In genomic region chr19:10304810-10305544, GRCm38 (mm10) we compare ENCODE assay signal across 8 mouse cellular contexts. TPM values are rescaled to one million over a fixed set of nuclear protein-coding genes. Genes with fewer than 3 reads are reported as not detected.
A peak's percentile ranks its signal among the peaks of the same experiment; 100 is the strongest.
DNase-seq lines count a peak whose midpoint lies in the region; ATAC-seq and TF ChIP-seq lines count a peak whose summit lies in the region.

TSS of gene Dagla (minus strand) at chr19:10304877.

- peak; percentile 91 for ATAC-seq in forebrain, embryonic 12.5 days (ENCODE audit: low FRiP score)
- peak; percentile 85 for ATAC-seq in heart, postnatal 0 days (ENCODE audit: insufficient read depth, low read depth)
- peak; percentile 73 for ATAC-seq in lung, embryonic 15.5 days (ENCODE audit: borderline replicate concordance, extremely low read depth, low FRiP score, low TSS enrichment)

- TF ChIP-seq EP300 in heart, postnatal 0 days (IDR thresholded peaks at IDR 0.05; ENCODE audit: low read depth), result no peak

- TF ChIP-seq POLR2A in olfactory bulb, adult 2 months (IDR thresholded peaks at IDR 0.05; ENCODE audit: insufficient read depth, low read depth, low read length), result peak; percentile 66
- TF ChIP-seq POLR2A in thymus, adult 2 months (IDR thresholded peaks at IDR 0.05; ENCODE audit: control insufficient read depth, extremely low read depth, insufficient read depth, low read length, poor library complexity), result no peak

- H3K9ac ChIP-seq in forebrain, embryonic 12.5 days, result peak within 1 kb of the TSS; percentile 82
- peak within 1 kb of the TSS; percentile 50 for H3K9ac ChIP-seq in heart, postnatal 0 days (replicated peaks; ENCODE audit: low read depth, low read length)
- H3K9ac ChIP-seq in lung, embryonic 15.5 days, result peak within 1 kb of the TSS; percentile 80

- DNase-seq in heart, postnatal 0 days (ENCODE audit: low spot score), result no peak
- DNase-seq in layer of hippocampus, adult 18-20 months (ENCODE audit: low spot score in 2 of 2), result peak; percentile 78 to 89
- peak; percentile 41 for DNase-seq in thymus, adult 2 months

- no peak for TF ChIP-seq CTCF in E14TG2a.4 (conservative IDR thresholded peaks at IDR 0.05; ENCODE audit: low read length)
- TF ChIP-seq CTCF in heart, postnatal 0 days (IDR thresholded peaks at IDR 0.05; ENCODE audit: low read depth), result peak; percentile 81
- peak; percentile 98 for TF ChIP-seq CTCF in olfactory bulb, adult 2 months (IDR thresholded peaks at IDR 0.05; ENCODE audit: insufficient read depth, low read depth, low read length)
- peak; percentile 93 for TF ChIP-seq CTCF in thymus, adult 2 months (IDR thresholded peaks at IDR 0.05; ENCODE audit: borderline replicate concordance, control insufficient read depth, extremely low read depth, insufficient read depth, low read length, poor library complexity)

- H3K27me3 ChIP-seq in E14TG2a.4 (ENCODE audit: insufficient read depth, low read length), result peaks cover 72% of the 10 kb centered on the region
- peaks cover 34% of the 10 kb centered on the region for H3K27me3 ChIP-seq in forebrain, embryonic 12.5 days
- H3K27me3 ChIP-seq in heart, postnatal 0 days (ENCODE audit: control insufficient read depth, insufficient read depth, low read length), result peaks cover 35% of the 10 kb centered on the region
- no peaks in the 10 kb centered on the region; the same call in 1 of the 2 replicates for H3K27me3 ChIP-seq in lung, embryonic 15.5 days
- no peaks in the 10 kb centered on the region; the same call in 1 of the 2 replicates for H3K27me3 ChIP-seq in thymus, adult 2 months (ENCODE audit: control insufficient read depth, insufficient read depth, low read length)

- H3K4me3 ChIP-seq in E14TG2a.4 (replicated peaks; ENCODE audit: low read length), result peak within 1 kb of the TSS; percentile 86
- peak within 1 kb of the TSS; percentile 72 for H3K4me3 ChIP-seq in brown adipose tissue, adult 24 weeks (ENCODE audit: insufficient read depth, low read depth, low read length)
- peak within 1 kb of the TSS; percentile 82 for H3K4me3 ChIP-seq in forebrain, embryonic 12.5 days (replicated peaks)
- H3K4me3 ChIP-seq in heart, postnatal 0 days (ENCODE audit: low read depth, low read length), result peak within 1 kb of the TSS; percentile 66
- H3K4me3 ChIP-seq in lung, embryonic 15.5 days, result peak within 1 kb of the TSS; percentile 87
- H3K4me3 ChIP-seq in olfactory bulb, adult 2 months (ENCODE audit: insufficient read depth, low read depth, low read length), result peak within 1 kb of the TSS; percentile 78
- H3K4me3 ChIP-seq in thymus, adult 2 months (ENCODE audit: control insufficient read depth, insufficient read depth, low read length), result peak within 1 kb of the TSS; percentile 12; the same call in 1 of the 2 replicates

- peak within 1 kb of the TSS; percentile 98 for H3K4me2 ChIP-seq in forebrain, embryonic 12.5 days
- H3K4me2 ChIP-seq in heart, postnatal 0 days (ENCODE audit: low read depth, low read length), result peak within 1 kb of the TSS; percentile 87
- peak within 1 kb of the TSS; percentile 95 for H3K4me2 ChIP-seq in lung, embryonic 15.5 days

- WGBS in forebrain, embryonic 12.5 days, result 9% methylated on average over 56 of the region's 56 CpGs
- WGBS in heart, postnatal 0 days, result 6% methylated on average over 52 of the region's 56 CpGs
- WGBS in lung, embryonic 15.5 days, result 6% methylated on average over 56 of the region's 56 CpGs
- 4% methylated on average over 56 of the region's 56 CpGs for WGBS in olfactory bulb, adult 2 months
- 9% methylated on average over 55 of the region's 56 CpGs for WGBS in thymus, adult 2 months

- H3K4me1 ChIP-seq in E14TG2a.4 (replicated peaks; ENCODE audit: low read depth, low read length), result peaks cover 24% of the 10 kb centered on the region
- peaks cover 8% of the 10 kb centered on the region for H3K4me1 ChIP-seq in brown adipose tissue, adult 24 weeks (ENCODE audit: control insufficient read depth, insufficient read depth, insufficient read length, low read length)
- H3K4me1 ChIP-seq in forebrain, embryonic 12.5 days, result peaks cover 11% of the 10 kb centered on the region
- 0 out of 2 replicates have a peak, but pooled peaks cover 4% of the 10 kb centered on the region for H3K4me1 ChIP-seq in heart, postnatal 0 days (ENCODE audit: control insufficient read depth, insufficient read depth)
- H3K4me1 ChIP-seq in lung, embryonic 15.5 days, result peaks cover 44% of the 10 kb centered on the region
- peaks cover 52% of the 10 kb centered on the region for H3K4me1 ChIP-seq in olfactory bulb, adult 2 months (ENCODE audit: control insufficient read depth, insufficient read depth, low read length)
- peaks cover 6% of the 10 kb centered on the region; the same call in 1 of the 2 replicates for H3K4me1 ChIP-seq in thymus, adult 2 months (replicated peaks; ENCODE audit: control insufficient read depth, insufficient read depth, low read length)

- H3K36me3 ChIP-seq in E14TG2a.4 (ENCODE audit: insufficient read depth, low read length), result no peaks in the 10 kb centered on the region
- H3K36me3 ChIP-seq in forebrain, embryonic 12.5 days (replicated peaks), result no peaks in the 10 kb centered on the region
- no peaks in the 10 kb centered on the region for H3K36me3 ChIP-seq in heart, postnatal 0 days (replicated peaks; ENCODE audit: control insufficient read depth, insufficient read depth, low read length)
- H3K36me3 ChIP-seq in lung, embryonic 15.5 days, result no peaks in the 10 kb centered on the region
- no peaks in the 10 kb centered on the region for H3K36me3 ChIP-seq in thymus, adult 2 months (ENCODE audit: control insufficient read depth, insufficient read depth, low read length)

- peak within 1 kb of the TSS; percentile 80 for H3K27ac ChIP-seq in brown adipose tissue, adult 24 weeks (replicated peaks; ENCODE audit: low read depth, low read length)
- H3K27ac ChIP-seq in forebrain, embryonic 12.5 days, result 0 out of 2 replicates have a peak within 1 kb of the TSS, but pooled peaks have one; percentile 36
- H3K27ac ChIP-seq in heart, postnatal 0 days (ENCODE audit: low read depth), result no peak within 1 kb of the TSS
- H3K27ac ChIP-seq in lung, embryonic 15.5 days, result no peak within 1 kb of the TSS
- H3K27ac ChIP-seq in olfactory bulb, adult 2 months (ENCODE audit: insufficient read depth, low read depth, low read length), result peak within 1 kb of the TSS; percentile 13; the same call in 1 of the 2 replicates
- no peak within 1 kb of the TSS for H3K27ac ChIP-seq in thymus, adult 2 months (ENCODE audit: control insufficient read depth, insufficient read depth, low read length)

- H3K9me3 ChIP-seq in E14TG2a.4 (ENCODE audit: low read length), result no peaks in the 10 kb centered on the region
- H3K9me3 ChIP-seq in forebrain, embryonic 12.5 days, result no peaks in the 10 kb centered on the region
- no peaks in the 10 kb centered on the region for H3K9me3 ChIP-seq in heart, postnatal 0 days (replicated peaks; ENCODE audit: control insufficient read depth, low read length)
- H3K9me3 ChIP-seq in lung, embryonic 15.5 days, result no peaks in the 10 kb centered on the region

RNA-seq across cellular contexts. Expression of gene Dagla, which starts in this region (rescaled TPM):
- 11.9 and 14.2 TPM in 2 replicates for polyA plus RNA-seq in brown adipose tissue, adult 24 weeks (2012; ENCODE audit: insufficient read depth, insufficient read length, missing spikeins)
- polyA plus RNA-seq in forebrain, embryonic 12.5 days (2016; fragmentation: Nextera tagmentation; extraction: Ambion mirVana), result 3.6 TPM in 2 replicates
- 0.92 and 1.4 TPM in 2 replicates for total RNA-seq in heart, postnatal 0 days (2014; rRNA removed; ENCODE audit: low replicate concordance)
- polyA plus RNA-seq in heart, postnatal 0 days (2015; fragmentation: Nextera tagmentation; extraction: Ambion mirVana), result 0.52 and 0.60 TPM in 2 replicates
- total RNA-seq in layer of hippocampus, adult 18-20 months (2021), result 100 to 1,000 TPM; 107 to 118 TPM
- polyA plus RNA-seq in lung, embryonic 15.5 days (2015; fragmentation: Nextera tagmentation; extraction: Ambion mirVana), result 3.1 and 3.2 TPM in 2 replicates
- not detected in 2 replicates for polyA plus RNA-seq in olfactory bulb, adult 2 months (2012; ENCODE audit: insufficient read depth, insufficient read length, low replicate concordance, missing spikeins)
- 3.0 and 3.2 TPM in 2 replicates for polyA plus RNA-seq in thymus, adult 2 months (2012; rRNA removed)

Comparison
In these comparisons a context has a peak if more than half of its experiments do, and no peak if none do; other contexts are left out.
1. RNA of gene Dagla (total RNA-seq): 107 to 118 TPM in layer of hippocampus, adult 18-20 months; 0.92 to 1.4 TPM in heart, postnatal 0 days; every median in the first group is over 10 times any median in the second.
2. H3K4me3 ChIP-seq: peak in every context shown above with its lines; median percentile 87 in lung, embryonic 15.5 days; 86 in E14TG2a.4; 82 in forebrain, embryonic 12.5 days; 78 in olfactory bulb, adult 2 months; 72 in brown adipose tissue, adult 24 weeks; 66 in heart, postnatal 0 days; 12 in thymus, adult 2 months.
3. H3K27ac ChIP-seq: peak in brown adipose tissue, adult 24 weeks (single experiment), forebrain, embryonic 12.5 days (single experiment) and olfactory bulb, adult 2 months (single experiment); none in heart, postnatal 0 days (single experiment), lung, embryonic 15.5 days (single experiment) and thymus, adult 2 months (single experiment).
4. Peak in every context shown above with its lines, with median percentiles within 50 percentile points of each other: ATAC-seq, H3K4me2 ChIP-seq and H3K9ac ChIP-seq.